Mouse (Mus musculus) Patski (cell line): ENCODE data around the gene Slc25a4. TPM values are rescaled to one million over a fixed set of nuclear protein-coding genes. Genes with fewer than 3 reads are reported as not detected.
"Not testable (repeated sequence)": the region's sequence is repeated elsewhere in the genome, so short reads cannot be mapped to it uniquely, and the experiment has no call there.

Source experiments
- ATAC-seq: fragments of 100-300 bp; one replicate; pipeline ENCODE4 v1.8.0; 2021
- CTCF ChIA-PET: fragments of 350-600 bp; sonication (Branson Sonifier 250); formaldehyde crosslinking; loops from one replicate; lab custom pipeline; 2022; ENCODE audit warnings: inconsistent platforms; lab: Charles Lee
- POLR2A ChIA-PET: fragments of 350-600 bp; sonication (Branson Sonifier 250); formaldehyde crosslinking; loops from one replicate; lab custom pipeline; 2022; ENCODE audit warnings: antibody characterized with exemption, inconsistent platforms; lab: Charles Lee
- DNase-seq: peaks from one replicate; pipeline ENCODE4 v3.0.0-alpha.2; 2011; ENCODE audit warnings: low read depth, low spot score
- H3K27me3 ChIP-seq: fragments of 371-371 bp; one replicate; pipeline ENCODE4 v1.5.1; 2021
- CTCF ChIP-seq: fragments of 100-300 bp; IDR thresholded peaks from one replicate; pipeline ENCODE4 v1.5.1; 2021
- in situ Hi-C: fragments of 300-500 bp; cut with MboI; formaldehyde crosslinking; loops from 3 replicates; pipeline ENCODE4 v1.11.1; 2018; ENCODE audit warnings: low pct_unique_long_range_greater_than_20kb, mixed read lengths
- polyA plus RNA-seq: library from polyadenylated mRNA; unstranded; gene quantifications from one replicate; pipeline ENCODE4 v1.2.3, GENCODE M21; 2021

The Slc25a4 gene
- polyA plus RNA-seq, 1 experiment from 2014 or later, result 650 TPM

DNA sequence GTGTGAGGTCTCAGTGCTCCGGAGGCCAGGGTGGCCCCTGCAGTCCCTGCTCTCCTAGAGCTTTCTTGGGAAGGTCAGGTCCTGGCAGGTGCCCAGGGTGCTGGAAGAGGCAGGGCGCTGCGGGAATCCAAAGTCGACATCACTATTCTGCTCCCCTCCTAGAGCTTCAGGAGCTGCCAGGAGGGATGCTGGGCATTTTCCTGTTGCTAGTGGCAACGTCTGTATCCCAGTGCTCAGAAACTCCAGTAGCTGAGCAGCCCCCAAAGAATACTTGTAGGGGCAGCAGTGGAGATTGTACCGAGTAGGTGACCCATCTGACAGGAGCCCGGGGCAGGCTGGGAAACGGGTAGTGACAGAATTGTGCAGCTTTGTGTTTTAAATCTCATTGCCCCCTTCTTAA is 21.7 kb upstream of the Slc25a4 start:
- no peak for ATAC-seq
- in situ Hi-C loops, result no loop called here
- no peak for DNase-seq
- POLR2A ChIA-PET, result interaction anchor here (1.1 kb wide), 1 partner anchor 9 kb away, joined by 3 read pairs; no protein-coding TSS in a partner anchor
- TF ChIP-seq CTCF, result no peak
- H3K27me3 ChIP-seq, result peaks cover 28% of the 10 kb centered on the region
- CTCF ChIA-PET, result interaction anchor here (1.0 to 1.3 kb wide), 3 partner anchors 9 to 25 kb away, joined by 3 to 4 read pairs (median 4); no protein-coding TSS in a partner anchor

DNA sequence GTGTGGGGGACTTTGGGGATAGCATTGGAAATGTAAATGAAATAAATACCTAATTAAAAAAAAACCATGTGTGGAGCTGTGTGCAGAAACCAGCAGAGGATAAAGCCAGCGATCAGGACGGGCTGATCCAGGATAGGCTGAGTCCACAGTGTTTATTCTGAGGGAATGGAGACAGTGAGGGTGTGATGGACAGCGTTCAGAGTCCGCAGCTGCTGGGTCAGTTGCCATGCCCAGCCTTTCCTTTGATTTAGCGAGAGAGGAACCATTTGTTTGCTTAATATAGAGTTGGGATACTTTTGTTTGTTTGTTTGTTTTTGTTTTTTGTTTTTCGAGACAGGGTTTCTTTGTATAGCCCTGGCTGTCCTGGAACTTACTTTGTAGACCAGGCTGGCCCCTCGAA is 20.9 kb upstream of the Slc25a4 start:
- POLR2A ChIA-PET, ATAC-seq, DNase-seq, CTCF ChIA-PET, in situ Hi-C loops: not testable (repeated sequence)
- H3K27me3 ChIP-seq, result peaks cover 24% of the 10 kb centered on the region

DNA sequence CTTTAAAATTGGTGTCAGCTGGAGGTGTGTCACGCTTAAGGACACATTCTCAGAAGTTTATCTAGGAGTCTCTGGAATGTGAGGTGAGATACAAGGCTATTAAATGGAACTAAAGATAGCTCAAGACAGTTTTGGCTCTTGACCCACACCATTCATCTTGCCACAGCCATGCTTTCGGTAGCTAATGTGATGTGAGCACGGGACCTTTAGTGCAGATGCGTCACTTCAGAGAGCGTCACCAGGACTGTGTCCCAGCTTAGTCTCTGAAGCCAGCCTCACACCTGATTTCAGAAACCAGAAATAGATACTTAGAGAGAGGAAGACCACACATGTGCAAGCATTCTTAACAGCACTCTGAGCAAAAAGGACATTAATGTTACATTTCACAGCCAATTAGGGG is 15.5 kb upstream of the Slc25a4 start:
- CTCF ChIA-PET, result no interaction called here
- H3K27me3 ChIP-seq, result peaks cover 4% of the 10 kb centered on the region
- POLR2A ChIA-PET, result interaction anchor here (0.6 kb wide), 1 partner anchor 245 kb away, joined by 3 read pairs; no protein-coding TSS in a partner anchor
- in situ Hi-C loops, result no loop called here
- no peak for TF ChIP-seq CTCF
- ATAC-seq (no peak), DNase-seq (no peak)

GRCm38 (mm10) chr8:46225501-46225900 is 14.4 kb upstream of the Slc25a4 start:
- no peak for TF ChIP-seq CTCF
- ChIA-PET CTCF (no interaction called here), POLR2A (no interaction called here)
- ATAC-seq, result no peak
- in situ Hi-C loops, result no loop called here
- no peak for DNase-seq
- H3K27me3 ChIP-seq, result peaks cover 10% of the 10 kb centered on the region

DNA sequence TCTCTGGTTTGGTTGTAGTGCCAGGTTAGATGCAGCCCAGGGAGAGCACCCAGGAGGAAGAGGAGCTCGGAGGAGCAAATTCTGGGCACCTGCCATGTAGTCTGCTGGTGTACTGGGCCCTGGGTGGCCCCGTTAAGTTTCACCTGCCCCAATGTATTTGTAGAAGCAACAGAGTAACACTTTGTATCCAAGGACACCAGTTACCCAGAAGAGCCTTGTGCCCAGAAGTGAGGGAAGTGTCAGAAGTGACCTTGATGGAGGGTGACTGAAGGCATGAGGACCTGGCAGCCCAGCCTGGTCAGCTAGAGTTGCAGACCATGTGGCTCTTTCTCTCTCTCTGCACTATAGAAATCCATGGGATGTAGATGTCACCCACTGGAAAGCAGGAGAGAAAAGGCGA is 9.5 kb upstream of the Slc25a4 start:
- CTCF ChIA-PET, result no interaction called here

GRCm38 (mm10) chr8:46216838-46217237 is 5.8 kb upstream of the Slc25a4 start:
- CTCF ChIA-PET, result no interaction called here
- in situ Hi-C loops, result no loop called here

More for the DNA sequence above, 9.5 kb upstream of the Slc25a4 start:
- TF ChIP-seq CTCF, result no peak
- no peak for DNase-seq
- POLR2A ChIA-PET, result no interaction called here
- no peak for ATAC-seq
- H3K27me3 ChIP-seq, result peaks cover 17% of the 10 kb centered on the region
- in situ Hi-C loops, result no loop called here

DNA sequence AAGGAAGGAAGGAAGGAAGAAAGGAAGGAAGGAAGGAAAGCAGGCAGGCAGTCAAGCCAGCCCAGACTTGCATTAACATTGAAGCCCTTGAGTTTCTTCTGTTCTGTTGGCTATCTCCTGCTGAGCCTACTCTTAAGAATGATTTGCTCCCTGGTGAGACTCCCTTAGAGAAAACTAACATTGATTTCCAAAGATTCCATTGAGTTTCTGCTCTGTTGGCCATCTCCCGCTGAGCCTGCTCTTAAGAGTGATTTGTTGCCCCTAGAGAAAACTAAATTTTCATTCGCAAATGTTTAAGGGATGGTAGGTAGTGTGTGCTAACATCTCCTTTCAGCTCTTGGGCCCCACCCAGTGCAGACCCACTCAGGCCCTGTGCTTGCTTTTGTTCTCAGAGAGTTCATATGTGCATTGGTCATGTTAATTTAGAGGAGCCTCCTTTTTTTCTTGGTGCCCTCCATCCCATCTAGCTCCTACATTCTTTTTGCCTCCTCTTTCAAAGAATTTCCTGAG is 2.9 kb upstream of the Slc25a4 start:
- DNase-seq (no peak), ATAC-seq (no peak)
- POLR2A ChIA-PET, result no interaction called here
- CTCF ChIA-PET, result no interaction called here
- no peak for TF ChIP-seq CTCF
- in situ Hi-C loops, result no loop called here
- H3K27me3 ChIP-seq, result peaks cover 8% of the 10 kb centered on the region

More at GRCm38 (mm10) chr8:46216838-46217237, 5.8 kb upstream of the Slc25a4 start:
- peaks cover 16% of the 10 kb centered on the region for H3K27me3 ChIP-seq
- no peak for TF ChIP-seq CTCF
- ATAC-seq, result no peak
- POLR2A ChIA-PET, result no interaction called here
- no peak for DNase-seq

DNA sequence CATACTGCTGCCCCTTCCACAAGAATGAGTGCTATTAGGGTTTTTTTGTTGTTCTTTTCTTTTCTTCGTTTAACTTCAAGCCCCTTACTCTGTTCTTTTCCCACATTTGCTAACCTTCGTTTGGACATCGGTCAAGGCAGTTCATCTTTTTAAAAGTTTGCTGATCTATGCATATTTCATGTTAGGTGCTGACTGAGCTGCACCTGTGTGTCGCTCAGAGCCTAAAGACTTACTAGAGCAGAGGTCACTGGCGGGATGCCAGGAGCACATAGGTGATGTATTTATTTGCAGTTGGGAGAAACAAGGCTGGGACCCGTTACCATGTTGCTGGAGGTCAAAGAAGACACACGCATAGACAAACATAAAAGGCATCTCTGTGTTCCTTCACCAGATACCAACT is 1.1 kb upstream of the Slc25a4 start:
- no peak for DNase-seq
- ATAC-seq, result no peak
- TF ChIP-seq CTCF, result no peak
- CTCF ChIA-PET, result no interaction called here
- in situ Hi-C loops, result no loop called here
- H3K27me3 ChIP-seq, result peaks cover 4% of the 10 kb centered on the region
- POLR2A ChIA-PET, result interaction anchor here (1.5 kb wide), 1 partner anchor 337 kb away, joined by 3 read pairs; no protein-coding TSS in a partner anchor

- H3K27me3 ChIP-seq, result no peaks in the 10 kb centered on the region
- CTCF ChIA-PET, result interaction anchor here (1.0 to 1.3 kb wide), 3 partner anchors 11 to 65 kb away, joined by 3 read pairs; no protein-coding TSS in a partner anchor
- ATAC-seq, result no peak
- POLR2A ChIA-PET, result interaction anchor here (0.9 to 1.7 kb wide), 4 partner anchors 11 to 337 kb away, joined by 3 to 6 read pairs (median 4); no protein-coding TSS in a partner anchor
- in situ Hi-C loops, result no loop called here
- no peak for DNase-seq
- TF ChIP-seq CTCF, result no peak
Observed at GRCm38 (mm10) chr8:46211611-46212071, 557 bp upstream of the Slc25a4 start.

- ChIA-PET CTCF (interaction anchor here (1.3 kb wide), 1 partner anchor 28 kb away, joined by 4 read pairs; no protein-coding TSS in a partner anchor), POLR2A (no interaction called here)
- no peak for TF ChIP-seq CTCF
- no peaks in the 10 kb centered on the region for H3K27me3 ChIP-seq
- DNase-seq (no peak), ATAC-seq (no peak)
- in situ Hi-C loops, result no loop called here
Observed at GRCm38 (mm10) chr8:46209057-46209456, 2.0 kb downstream of the Slc25a4 start.

DNA sequence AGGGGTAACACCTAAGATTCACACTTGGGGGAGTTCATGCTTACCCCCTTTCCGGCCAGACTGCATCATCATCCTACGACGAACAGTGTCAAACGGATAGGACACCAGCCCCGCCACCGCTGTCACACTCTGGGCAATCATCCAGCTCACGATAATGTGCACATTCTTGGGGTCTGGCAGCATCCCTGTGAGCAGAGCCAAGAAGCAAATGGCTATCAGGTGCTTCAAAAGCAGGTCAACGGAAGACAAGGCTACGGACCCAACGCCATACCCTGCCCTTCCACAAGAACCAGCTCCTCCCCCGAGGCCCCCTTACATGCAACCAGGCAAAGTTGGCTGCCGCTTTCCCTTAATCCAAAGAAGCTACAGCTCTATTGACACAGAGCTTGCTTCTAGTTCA is 2.7 kb downstream of the Slc25a4 start:
- ATAC-seq, result no peak
- DNase-seq, result no peak
- H3K27me3 ChIP-seq, result no peaks in the 10 kb centered on the region
- ChIA-PET CTCF (interaction anchor here (0.8 to 1.7 kb wide), 4 partner anchors 17 to 31 kb away, joined by 3 to 4 read pairs (median 4); no protein-coding TSS in a partner anchor), POLR2A (interaction anchor here (0.8 kb wide), 1 partner anchor 13 kb away, joined by 3 read pairs; no protein-coding TSS in a partner anchor)
- in situ Hi-C loops, result no loop called here
- no peak for TF ChIP-seq CTCF
